Mouse (Mus musculus): ENCODE data around the gene Man1a. TPM values are rescaled to one million over a fixed set of nuclear protein-coding genes. Genes with fewer than 3 reads are reported as not detected.

Man1a gene
- polyA plus RNA-seq, 1 experiment from 2014 or later: 13.2 TPM

DNA sequence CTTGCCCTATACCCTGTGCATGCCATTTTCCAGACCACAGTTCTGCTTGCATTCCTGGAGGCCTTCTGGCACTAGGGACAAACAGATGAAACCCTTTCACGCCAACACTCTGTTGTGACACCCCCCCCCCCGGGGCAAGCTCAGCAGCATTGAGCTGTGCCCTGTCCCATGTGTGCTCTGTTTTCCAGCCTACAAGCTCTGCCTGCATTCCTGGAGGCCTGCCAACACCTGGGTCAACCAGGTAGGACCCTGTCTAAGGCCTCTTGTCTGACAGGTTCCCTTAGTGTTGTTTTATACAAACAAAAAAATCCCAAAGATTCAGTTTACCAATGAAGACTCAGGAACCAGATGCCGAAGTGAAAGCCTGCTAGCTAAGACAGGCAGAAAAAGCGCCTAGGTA lies 27.3 kb upstream of the Man1a start:
- Histone ChIP-seq H3K9ac (replicated peaks) (no peak overlapping the region), H3K27ac (ENCODE audit: low read depth) (no peak overlapping the region), H3K4me2 (ENCODE audit: low read depth, low read length) (no peak overlapping the region), H3K9me3 (ENCODE audit: low read length) (no peaks in the 10 kb centered on the region), H3K27me3 (ENCODE audit: insufficient read depth, low read length) (no peaks in the 10 kb centered on the region), H3K4me3 (ENCODE audit: low read depth, low read length) (no peak overlapping the region), H3K4me1 (ENCODE audit: insufficient read depth) (no peaks in the 10 kb centered on the region), H3K36me3 (replicated peaks; ENCODE audit: insufficient read depth, low read length) (no peaks in the 10 kb centered on the region)
- DNase-seq (peak; percentile 18), ATAC-seq (no peak)
- WGBS (ENCODE audit: insufficient replicate concordance): 69% methylated on average over 4 of the region's 4 CpGs
- no peak for TF ChIP-seq CTCF (IDR thresholded peaks at IDR 0.05; ENCODE audit: low read depth)

DNA sequence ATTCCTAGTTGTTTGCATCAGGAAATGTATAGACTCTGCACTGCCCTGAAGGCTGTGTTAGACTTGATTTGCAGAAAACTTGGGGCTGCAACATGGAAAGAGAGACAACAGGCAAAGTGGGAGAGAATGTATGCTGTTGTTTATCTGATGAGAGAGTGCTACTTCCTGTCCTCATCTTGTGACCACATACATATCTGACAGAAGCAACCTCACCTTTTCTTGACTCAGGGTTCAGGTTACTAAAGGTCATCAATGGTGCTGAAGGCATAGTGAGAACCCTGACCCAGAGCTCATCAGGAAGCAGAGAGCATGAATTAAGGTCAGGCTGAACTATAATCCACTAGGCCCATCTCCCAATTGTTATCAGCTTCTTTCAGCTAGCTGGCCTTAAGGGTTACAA lies 15.7 kb upstream of the Man1a start:
- TF ChIP-seq EP300 (IDR thresholded peaks at IDR 0.05; ENCODE audit: low read depth): no peak
- no peak for TF ChIP-seq CTCF (IDR thresholded peaks at IDR 0.05; ENCODE audit: low read depth)
- DNase-seq: no peak
- Histone ChIP-seq H3K27ac (ENCODE audit: low read depth) (no peak overlapping the region), H3K9ac (replicated peaks) (no peak overlapping the region), H3K4me1 (ENCODE audit: insufficient read depth) (no peaks in the 10 kb centered on the region), H3K36me3 (replicated peaks; ENCODE audit: insufficient read depth, low read length) (no peaks in the 10 kb centered on the region), H3K27me3 (ENCODE audit: insufficient read depth, low read length) (no peaks in the 10 kb centered on the region), H3K4me3 (ENCODE audit: low read depth, low read length) (no peak overlapping the region), H3K4me2 (ENCODE audit: low read depth, low read length) (no peak overlapping the region), H3K9me3 (ENCODE audit: low read length) (no peaks in the 10 kb centered on the region)
- ATAC-seq: no peak

DNA sequence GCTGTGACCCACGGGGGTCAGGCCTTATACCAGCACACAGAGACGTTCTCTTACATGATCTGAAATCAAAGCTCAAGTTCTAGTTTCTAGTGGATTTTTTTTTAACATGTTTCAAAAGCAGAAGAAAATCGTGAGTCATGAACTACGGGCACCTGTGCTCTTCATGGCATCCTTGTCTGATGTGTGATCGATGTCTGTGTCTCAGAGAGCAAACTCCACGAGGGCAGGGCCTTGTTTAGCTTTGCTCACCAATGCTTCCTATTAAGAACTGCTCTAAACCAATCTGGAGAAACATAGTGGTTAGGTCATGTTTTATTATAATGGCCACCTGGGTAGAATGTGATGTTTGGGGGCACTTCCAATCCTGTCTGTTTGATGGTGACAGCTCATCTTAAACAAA lies 13.5 kb upstream of the Man1a start:
- H3K4me2 ChIP-seq (ENCODE audit: low read depth, low read length): no peak overlapping the region
- DNase-seq (no peak), ATAC-seq (no peak)
- no peaks in the 10 kb centered on the region for H3K9me3 ChIP-seq (ENCODE audit: low read length)
- no peak overlapping the region for H3K27ac ChIP-seq (ENCODE audit: low read depth)
- H3K4me3 ChIP-seq (ENCODE audit: low read depth, low read length): no peak overlapping the region
- WGBS (ENCODE audit: insufficient replicate concordance): 76% methylated on average over 6 of the region's 6 CpGs
- H3K27me3 ChIP-seq (ENCODE audit: insufficient read depth, low read length): no peaks in the 10 kb centered on the region
- TF ChIP-seq CTCF (IDR thresholded peaks at IDR 0.05; ENCODE audit: low read depth) (no peak), EP300 (IDR thresholded peaks at IDR 0.05; ENCODE audit: low read depth) (no peak)
- no peak overlapping the region for H3K9ac ChIP-seq (replicated peaks)
- H3K4me1 ChIP-seq (ENCODE audit: insufficient read depth): no peaks in the 10 kb centered on the region
- H3K36me3 ChIP-seq (replicated peaks; ENCODE audit: insufficient read depth, low read length): no peaks in the 10 kb centered on the region

DNA sequence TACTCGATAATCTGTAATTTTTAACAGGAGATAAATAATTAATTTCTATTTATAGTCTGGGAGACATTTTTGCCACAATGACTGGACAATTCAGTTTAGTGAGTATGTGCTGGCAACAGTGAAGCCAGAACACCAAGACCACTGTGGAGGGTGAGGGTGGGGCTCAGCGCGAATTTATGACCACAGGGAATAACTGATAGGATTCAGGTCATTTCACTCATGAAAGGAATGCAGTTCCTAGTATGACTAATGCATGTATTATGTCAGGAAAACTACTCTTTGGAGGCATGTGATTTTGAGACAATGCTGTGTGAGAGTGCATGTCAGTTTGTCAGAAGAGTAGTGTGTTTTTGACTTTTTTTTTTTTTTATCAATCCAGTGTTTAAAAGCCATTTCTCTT lies 10.9 kb upstream of the Man1a start:
- 81% methylated on average over 3 of the region's 3 CpGs for whole genome bisulfite sequencing (ENCODE audit: insufficient replicate concordance)
- ATAC-seq: no peak
- no peak for TF ChIP-seq CTCF (IDR thresholded peaks at IDR 0.05; ENCODE audit: low read depth)
- no peak for TF ChIP-seq EP300 (IDR thresholded peaks at IDR 0.05; ENCODE audit: low read depth)

DNA sequence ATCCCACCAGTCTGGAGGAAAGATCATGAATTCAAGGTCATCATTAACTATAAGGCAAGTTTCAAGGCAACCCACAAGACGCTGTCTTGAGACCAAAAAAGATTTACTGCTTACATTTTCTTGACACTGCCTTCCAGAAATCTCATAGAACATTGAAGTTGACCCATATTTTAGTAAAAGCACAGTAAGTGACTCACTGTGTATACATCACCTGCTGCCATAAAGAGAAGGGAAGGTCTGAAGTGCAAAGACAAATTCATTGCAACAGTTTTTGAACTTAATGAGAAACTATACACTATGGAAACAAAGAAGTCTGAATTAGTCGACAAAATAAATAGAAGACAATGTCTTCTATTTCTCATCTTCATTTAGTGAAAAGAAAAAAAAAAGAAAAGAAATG lies 8.7 kb upstream of the Man1a start:
- WGBS (ENCODE audit: insufficient replicate concordance): 73% methylated on average over 2 of the region's 2 CpGs
- no peaks in the 10 kb centered on the region for H3K36me3 ChIP-seq (replicated peaks; ENCODE audit: insufficient read depth, low read length)
- no peak for DNase-seq
- no peak overlapping the region for H3K27ac ChIP-seq (ENCODE audit: low read depth)
- H3K9ac ChIP-seq (replicated peaks): no peak overlapping the region
- TF ChIP-seq EP300 (IDR thresholded peaks at IDR 0.05; ENCODE audit: low read depth): no peak
- TF ChIP-seq CTCF (IDR thresholded peaks at IDR 0.05; ENCODE audit: low read depth): no peak
- no peaks in the 10 kb centered on the region for H3K27me3 ChIP-seq (ENCODE audit: insufficient read depth, low read length)
- H3K4me2 ChIP-seq (ENCODE audit: low read depth, low read length): no peak overlapping the region
- no peak overlapping the region for H3K4me3 ChIP-seq (ENCODE audit: low read depth, low read length)
- no peaks in the 10 kb centered on the region for H3K4me1 ChIP-seq (ENCODE audit: insufficient read depth)
- ATAC-seq: no peak
- H3K9me3 ChIP-seq (ENCODE audit: low read length): no peaks in the 10 kb centered on the region

More for the DNA sequence above, 10.9 kb upstream of the Man1a start:
- no peaks in the 10 kb centered on the region for H3K27me3 ChIP-seq (ENCODE audit: insufficient read depth, low read length)
- H3K9me3 ChIP-seq (ENCODE audit: low read length): no peaks in the 10 kb centered on the region
- no peaks in the 10 kb centered on the region for H3K36me3 ChIP-seq (replicated peaks; ENCODE audit: insufficient read depth, low read length)
- no peaks in the 10 kb centered on the region for H3K4me1 ChIP-seq (ENCODE audit: insufficient read depth)
- H3K4me2 ChIP-seq (ENCODE audit: low read depth, low read length): no peak overlapping the region
- no peak overlapping the region for H3K9ac ChIP-seq (replicated peaks)
- no peak overlapping the region for H3K4me3 ChIP-seq (ENCODE audit: low read depth, low read length)
- no peak overlapping the region for H3K27ac ChIP-seq (ENCODE audit: low read depth)
- no peak for DNase-seq

DNA sequence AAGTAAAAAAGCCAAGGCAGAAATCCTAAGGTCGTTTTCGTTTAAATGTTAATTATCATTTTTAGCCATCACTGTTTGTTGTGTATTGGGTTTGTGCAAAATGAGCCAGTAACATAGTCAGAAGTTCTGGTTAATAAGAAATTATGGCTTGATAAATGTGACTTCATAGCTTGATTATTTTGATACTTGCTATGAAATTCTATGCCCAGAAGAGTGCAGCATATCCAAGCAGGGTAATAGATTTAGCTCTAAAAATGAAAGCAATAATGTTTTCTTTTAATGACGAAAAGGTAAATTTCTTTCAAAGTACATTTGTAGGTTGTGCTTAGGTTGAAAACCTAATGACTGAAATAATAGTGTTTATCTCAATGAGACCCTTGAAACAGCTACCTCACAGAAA lies 596 bp upstream of the Man1a start:
- Histone ChIP-seq H3K9me3 (ENCODE audit: low read length) (no peaks in the 10 kb centered on the region), H3K36me3 (replicated peaks; ENCODE audit: insufficient read depth, low read length) (no peaks in the 10 kb centered on the region), H3K27ac (ENCODE audit: low read depth) (no peak overlapping the region), H3K9ac (replicated peaks) (no peak overlapping the region), H3K4me3 (ENCODE audit: low read depth, low read length) (no peak overlapping the region), H3K27me3 (ENCODE audit: insufficient read depth, low read length) (no peaks in the 10 kb centered on the region), H3K4me1 (ENCODE audit: insufficient read depth) (peaks cover 3% of the 10 kb centered on the region; the same call in 1 of the 2 replicates), H3K4me2 (ENCODE audit: low read depth, low read length) (0 out of 2 replicates have a peak overlapping the region, but pooled peaks have one; percentile 89)
- peak; percentile 42 for TF ChIP-seq CTCF (IDR thresholded peaks at IDR 0.05; ENCODE audit: low read depth)
- no peak for TF ChIP-seq EP300 (IDR thresholded peaks at IDR 0.05; ENCODE audit: low read depth)
- DNase-seq (no peak), ATAC-seq (no peak)
- 42% methylated on average over 3 of the region's 3 CpGs for WGBS (ENCODE audit: insufficient replicate concordance)

DNA sequence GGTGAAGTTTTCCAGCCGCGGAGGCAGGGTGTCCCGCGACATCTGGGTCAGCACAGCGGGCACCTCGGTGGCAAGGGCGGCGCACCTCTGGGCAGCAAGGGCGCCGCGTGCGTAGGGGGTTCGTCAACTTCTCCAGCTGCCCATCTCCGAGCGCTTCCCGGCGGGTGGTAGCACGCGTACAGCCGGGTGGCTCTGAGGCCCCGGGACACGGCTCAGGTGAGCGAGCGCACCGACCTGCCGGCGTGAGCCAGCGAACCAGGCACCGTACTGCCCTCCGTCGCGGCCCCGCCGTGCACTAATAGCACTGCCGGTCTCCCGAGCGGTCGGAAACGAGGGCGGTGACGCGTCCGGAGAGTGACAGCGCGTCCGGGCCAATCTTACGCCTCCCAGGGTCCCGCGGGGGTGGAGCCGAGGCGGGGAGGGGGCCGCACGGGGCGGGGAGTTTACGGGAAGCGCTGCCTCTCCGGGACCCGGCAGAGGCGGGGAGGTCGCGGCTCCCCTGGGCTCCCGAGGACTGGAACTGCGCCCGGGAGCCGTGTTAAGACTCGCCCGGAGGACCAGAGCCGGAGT lies 883 bp downstream of the Man1a start:
- peak; percentile 96 for DNase-seq
- WGBS (ENCODE audit: insufficient replicate concordance): 3% methylated on average over 65 of the region's 68 CpGs
- Histone ChIP-seq H3K4me2 (ENCODE audit: low read depth, low read length) (peak overlapping the region; percentile 89), H3K9me3 (ENCODE audit: low read length) (no peaks in the 10 kb centered on the region), H3K9ac (replicated peaks) (peak overlapping the region; percentile 83), H3K4me3 (ENCODE audit: low read depth, low read length) (peak overlapping the region; percentile 78), H3K27me3 (ENCODE audit: insufficient read depth, low read length) (no peaks in the 10 kb centered on the region), H3K4me1 (ENCODE audit: insufficient read depth) (peaks cover 5% of the 10 kb centered on the region), H3K36me3 (replicated peaks; ENCODE audit: insufficient read depth, low read length) (no peaks in the 10 kb centered on the region), H3K27ac (ENCODE audit: low read depth) (peak overlapping the region; percentile 89)
- peak; percentile 89 for ATAC-seq
- TF ChIP-seq EP300 (IDR thresholded peaks at IDR 0.05; ENCODE audit: low read depth) (no peak), CTCF (IDR thresholded peaks at IDR 0.05; ENCODE audit: low read depth) (no peak)
